Mouse (Mus musculus) limb, embryonic 12.5 days (tissue): Measurements from ENCODE around the gene Adamtsl1. TPM values are rescaled to one million over a fixed set of nuclear protein-coding genes. Genes with fewer than 3 reads are reported as not detected.

ENCODE experiments used
- ATAC-seq: fragments of 200-750 bp; cut with Nextera tagmentation; 2 replicates; pipeline ENCODE4 v1.8.0; 2017; ENCODE audit warnings: low read depth, moderate TSS enrichment; ENCODE audit not compliant: insufficient number of reproducible peaks, insufficient read depth, low FRiP score, low TSS enrichment
- H3K27ac ChIP-seq: fragments of 300-500 bp; sonication (generic); 2 replicates; pipeline ENCODE4 v1.5.1; 2016; ENCODE audit warnings: mild to moderate bottlenecking, moderate library complexity
- H3K27me3 ChIP-seq: fragments of 300-500 bp; sonication (generic); 2 replicates; pipeline ENCODE4 v1.6.1; 2016; ENCODE audit warnings: mild to moderate bottlenecking, moderate library complexity
- H3K36me3 ChIP-seq: fragments of 300-500 bp; sonication (generic); 2 replicates; pipeline ENCODE4 v1.6.1; 2016; ENCODE audit warnings: mild to moderate bottlenecking, moderate library complexity
- H3K4me1 ChIP-seq: fragments of 300-500 bp; sonication (generic); replicated peaks from 2 replicates; pipeline ENCODE4 v1.6.1; 2016
- H3K4me2 ChIP-seq: fragments of 300-500 bp; sonication (generic); 2 replicates; pipeline ENCODE4 v1.6.1; 2016; ENCODE audit warnings: mild to moderate bottlenecking, moderate library complexity
- H3K4me3 ChIP-seq: fragments of 300-500 bp; sonication (generic); replicated peaks from 2 replicates; pipeline ENCODE4 v1.5.1; 2016; ENCODE audit warnings: mild to moderate bottlenecking
- H3K9ac ChIP-seq: fragments of 300-500 bp; sonication (generic); replicated peaks from 2 replicates; pipeline ENCODE4 v1.6.1; 2016; ENCODE audit warnings: mild to moderate bottlenecking, moderate library complexity
- H3K9me3 ChIP-seq: fragments of 300-500 bp; sonication (generic); 2 replicates; pipeline ENCODE4 v1.6.1; 2016; ENCODE audit warnings: mild to moderate bottlenecking, moderate library complexity
- WGBS: fragments of 180-500 bp; shearing (Covaris S2); methylation state at CpG from one replicate; pipeline ENCODE4 v1.1.7; 2016; 5-methylcytosine and 5-hydroxymethylcytosine counted together
- polyA plus RNA-seq: library from polyadenylated mRNA; unstranded; fragments of >200 nt; fragmentation: Nextera tagmentation; extraction: Ambion mirVana; gene quantifications from 2 replicates; pipeline ENCODE4 v1.2.1, GENCODE M21; 2016

The Adamtsl1 gene
- polyA plus RNA-seq, 1 experiment from 2014 or later: 29.2 TPM

- Histone ChIP-seq H3K36me3 (no peaks in the 10 kb centered on the region), H3K4me1 (no peaks in the 10 kb centered on the region), H3K4me2 (no peak overlapping the region), H3K9ac (no peak overlapping the region), H3K27me3 (no peaks in the 10 kb centered on the region), H3K27ac (no peak overlapping the region), H3K9me3 (no peaks in the 10 kb centered on the region), H3K4me3 (no peak overlapping the region)
- WGBS: 60% methylated on average over 7 of the region's 7 CpGs
- ATAC-seq: no peak
These were observed 687.8 kb downstream of the Adamtsl1 start for GRCm38 (mm10) chr4:86201766-86202165.

- WGBS: 83% methylated on average over 2 of the region's 2 CpGs
These were observed 689.3 kb downstream of the Adamtsl1 start for GRCm38 (mm10) chr4:86203288-86203687.

GRCm38 (mm10) chr4:86224875-86225274 is 710.9 kb downstream of the Adamtsl1 start:
- 75% methylated on average over 5 of the region's 5 CpGs for WGBS
- peaks cover 6% of the 10 kb centered on the region; the same call in 1 of the 2 replicates for H3K36me3 ChIP-seq
- H3K27me3 ChIP-seq: no peaks in the 10 kb centered on the region
- no peak for ATAC-seq
- no peak overlapping the region for H3K9ac ChIP-seq
- H3K27ac ChIP-seq: no peak overlapping the region
- no peak overlapping the region for H3K4me2 ChIP-seq
- H3K4me3 ChIP-seq: no peak overlapping the region
- no peaks in the 10 kb centered on the region for H3K9me3 ChIP-seq
- H3K4me1 ChIP-seq: no peaks in the 10 kb centered on the region

More at GRCm38 (mm10) chr4:86203288-86203687, 689.3 kb downstream of the Adamtsl1 start:
- H3K27me3 ChIP-seq: no peaks in the 10 kb centered on the region
- H3K9ac ChIP-seq: no peak overlapping the region
- H3K36me3 ChIP-seq: no peaks in the 10 kb centered on the region
- H3K9me3 ChIP-seq: no peaks in the 10 kb centered on the region
- ATAC-seq: no peak
- no peak overlapping the region for H3K4me2 ChIP-seq
- H3K4me1 ChIP-seq: no peaks in the 10 kb centered on the region
- H3K4me3 ChIP-seq: no peak overlapping the region
- no peak overlapping the region for H3K27ac ChIP-seq

- no peak overlapping the region for H3K4me2 ChIP-seq
- no peaks in the 10 kb centered on the region for H3K9me3 ChIP-seq
- H3K36me3 ChIP-seq: peaks cover 6% of the 10 kb centered on the region; the same call in 1 of the 2 replicates
- H3K4me1 ChIP-seq: peaks cover 9% of the 10 kb centered on the region; the same call in 1 of the 2 replicates
- H3K27ac ChIP-seq: no peak overlapping the region
- ATAC-seq: no peak
- no peaks in the 10 kb centered on the region; the same call in 1 of the 2 replicates for H3K27me3 ChIP-seq
- WGBS: 78% methylated on average over 1 of the region's 1 CpGs
- no peak overlapping the region for H3K9ac ChIP-seq
- no peak overlapping the region for H3K4me3 ChIP-seq
These were observed 713.1 kb downstream of the Adamtsl1 start for GRCm38 (mm10) chr4:86227096-86227495.

GRCm38 (mm10) chr4:86233197-86233596 is 719.2 kb downstream of the Adamtsl1 start:
- no peak for ATAC-seq
- Histone ChIP-seq H3K4me1 (peaks cover 9% of the 10 kb centered on the region; the same call in 1 of the 2 replicates), H3K27ac (no peak overlapping the region), H3K9ac (no peak overlapping the region), H3K27me3 (no peaks in the 10 kb centered on the region; the same call in 1 of the 2 replicates), H3K4me2 (no peak overlapping the region), H3K36me3 (0 out of 2 replicates have a peak, but pooled peaks cover under 1% of the 10 kb centered on the region), H3K4me3 (no peak overlapping the region), H3K9me3 (no peaks in the 10 kb centered on the region)
- 72% methylated on average over 3 of the region's 3 CpGs for WGBS

GRCm38 (mm10) chr4:86241854-86242424 is 728.0 kb downstream of the Adamtsl1 start:
- ATAC-seq: no peak
- no peak overlapping the region for H3K4me2 ChIP-seq
- H3K4me3 ChIP-seq: no peak overlapping the region
- H3K9ac ChIP-seq: no peak overlapping the region
- peaks cover 5% of the 10 kb centered on the region; the same call in 1 of the 2 replicates for H3K4me1 ChIP-seq
- H3K9me3 ChIP-seq: no peaks in the 10 kb centered on the region
- no peaks in the 10 kb centered on the region for H3K36me3 ChIP-seq
- H3K27ac ChIP-seq: no peak overlapping the region
- H3K27me3 ChIP-seq: no peaks in the 10 kb centered on the region
- 72% methylated on average over 2 of the region's 2 CpGs for WGBS

- H3K4me3 ChIP-seq: no peak overlapping the region
- H3K4me1 ChIP-seq: peaks cover 26% of the 10 kb centered on the region
- no peak overlapping the region for H3K9ac ChIP-seq
- H3K27ac ChIP-seq: no peak overlapping the region
- no peaks in the 10 kb centered on the region for H3K9me3 ChIP-seq
- no peaks in the 10 kb centered on the region for H3K36me3 ChIP-seq
- H3K27me3 ChIP-seq: no peaks in the 10 kb centered on the region
- H3K4me2 ChIP-seq: no peak overlapping the region
- no peak for ATAC-seq
- WGBS: 75% methylated on average over 2 of the region's 2 CpGs
These were observed 756.1 kb downstream of the Adamtsl1 start for GRCm38 (mm10) chr4:86270085-86270484.

- Histone ChIP-seq H3K36me3 (no peaks in the 10 kb centered on the region), H3K27me3 (no peaks in the 10 kb centered on the region), H3K4me2 (no peak overlapping the region), H3K27ac (0 out of 2 replicates have a peak overlapping the region, but pooled peaks have one; percentile 42), H3K4me1 (peaks cover 52% of the 10 kb centered on the region), H3K9me3 (no peaks in the 10 kb centered on the region), H3K4me3 (no peak overlapping the region), H3K9ac (no peak overlapping the region)
- WGBS: 62% methylated on average over 6 of the region's 6 CpGs
- no peak for ATAC-seq
These were observed 759.9 kb downstream of the Adamtsl1 start for GRCm38 (mm10) chr4:86273703-86274355.

GRCm38 (mm10) chr4:86274663-86275062 is 760.7 kb downstream of the Adamtsl1 start:
- no peak for ATAC-seq
- peaks cover 52% of the 10 kb centered on the region for H3K4me1 ChIP-seq
- no peaks in the 10 kb centered on the region for H3K36me3 ChIP-seq
- no peaks in the 10 kb centered on the region for H3K9me3 ChIP-seq
- H3K27me3 ChIP-seq: no peaks in the 10 kb centered on the region
- no peak overlapping the region for H3K9ac ChIP-seq
- H3K27ac ChIP-seq: no peak overlapping the region
- 76% methylated on average over 2 of the region's 2 CpGs for WGBS
- H3K4me3 ChIP-seq: no peak overlapping the region
- H3K4me2 ChIP-seq: no peak overlapping the region

GRCm38 (mm10) chr4:86276021-86276813 is 762.2 kb downstream of the Adamtsl1 start:
- Histone ChIP-seq H3K4me1 (peaks cover 52% of the 10 kb centered on the region), H3K36me3 (no peaks in the 10 kb centered on the region), H3K9ac (no peak overlapping the region), H3K27ac (peak overlapping the region; percentile 32), H3K9me3 (no peaks in the 10 kb centered on the region), H3K4me3 (no peak overlapping the region), H3K4me2 (no peak overlapping the region), H3K27me3 (no peaks in the 10 kb centered on the region)
- ATAC-seq: no peak
- WGBS: 53% methylated on average over 14 of the region's 14 CpGs

- Histone ChIP-seq H3K9ac (no peak overlapping the region), H3K4me3 (no peak overlapping the region), H3K36me3 (no peaks in the 10 kb centered on the region), H3K27me3 (no peaks in the 10 kb centered on the region), H3K4me2 (no peak overlapping the region), H3K27ac (no peak overlapping the region; the same call in 1 of the 2 replicates), H3K4me1 (peaks cover 38% of the 10 kb centered on the region), H3K9me3 (no peaks in the 10 kb centered on the region)
- no peak for ATAC-seq
- WGBS: 60% methylated on average over 5 of the region's 5 CpGs
These were observed 764.6 kb downstream of the Adamtsl1 start for GRCm38 (mm10) chr4:86278546-86278945.
